Mouse (Mus musculus) embryonic facial prominence, embryonic 12.5 days (tissue): ENCODE measurements around the gene Olfr201. TPM values are rescaled to one million over a fixed set of nuclear protein-coding genes. Genes with fewer than 3 reads are reported as not detected.
"Not testable (repeated sequence)": the region's sequence is repeated elsewhere in the genome, so short reads cannot be mapped to it uniquely, and the experiment has no call there.

Source experiments
- ATAC-seq: fragments of 200-750 bp; cut with Nextera tagmentation; 2 replicates; pipeline ENCODE4 v1.8.0; 2017; ENCODE audit not compliant: insufficient number of reproducible peaks, insufficient read depth, low FRiP score, low TSS enrichment
- H3K27ac ChIP-seq: fragments of 300-500 bp; sonication (generic); 2 replicates; pipeline ENCODE4 v1.5.1; 2016; ENCODE audit warnings: mild to moderate bottlenecking
- H3K27me3 ChIP-seq: fragments of 300-500 bp; sonication (generic); 2 replicates; pipeline ENCODE4 v1.6.1; 2016; ENCODE audit warnings: mild to moderate bottlenecking, moderate library complexity
- H3K36me3 ChIP-seq: fragments of 300-500 bp; sonication (generic); 2 replicates; pipeline ENCODE4 v1.6.1; 2016; ENCODE audit warnings: mild to moderate bottlenecking
- H3K4me1 ChIP-seq: fragments of 300-500 bp; sonication (generic); 2 replicates; pipeline ENCODE4 v1.6.1; 2016
- H3K4me2 ChIP-seq: fragments of 300-500 bp; sonication (generic); replicated peaks from 2 replicates; pipeline ENCODE4 v1.6.1; 2016; ENCODE audit warnings: mild to moderate bottlenecking, moderate library complexity
- H3K4me3 ChIP-seq: fragments of 300-500 bp; sonication (generic); 2 replicates; pipeline ENCODE4 v1.5.1; 2016; ENCODE audit warnings: mild to moderate bottlenecking
- H3K9ac ChIP-seq: fragments of 300-500 bp; sonication (generic); 2 replicates; pipeline ENCODE4 v1.6.1; 2016; ENCODE audit warnings: mild to moderate bottlenecking, moderate library complexity
- H3K9me3 ChIP-seq: fragments of 300-500 bp; sonication (generic); 2 replicates; pipeline ENCODE4 v1.6.1; 2016; ENCODE audit warnings: mild to moderate bottlenecking, moderate library complexity
- WGBS: fragments of 180-500 bp; shearing (Covaris S2); methylation state at CpG from one replicate; pipeline ENCODE4 v1.1.7; 2016; 5-methylcytosine and 5-hydroxymethylcytosine counted together
- polyA plus RNA-seq: library from polyadenylated mRNA; unstranded; fragments of >200 nt; fragmentation: Nextera tagmentation; extraction: Ambion mirVana; gene quantifications from 2 replicates; pipeline ENCODE4 v1.2.1, GENCODE M21; 2016

Gene Olfr201
- not detected in 2 replicates for polyA plus RNA-seq

DNA sequence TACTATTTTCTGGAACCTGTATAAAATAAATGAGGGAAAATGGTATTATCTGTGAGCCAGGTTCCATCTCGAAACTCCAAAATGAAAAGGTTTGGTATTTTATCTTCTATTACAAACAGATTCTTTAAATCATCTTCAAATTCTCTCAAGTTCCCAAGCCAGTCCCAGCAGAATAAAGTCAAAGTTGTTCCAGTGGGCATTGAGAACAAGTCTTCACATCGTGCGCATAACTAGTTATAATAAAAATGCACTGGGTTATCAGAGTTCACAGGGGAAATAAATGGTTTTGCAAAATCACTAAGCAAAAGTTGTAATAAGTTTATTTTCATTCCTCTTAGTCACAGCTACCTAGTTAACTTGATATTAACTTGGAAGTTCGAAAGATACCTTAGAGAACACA, at the start of gene Olfr201:
Olfr201 (minus strand) TSS at position 101 of the 400 bp plus-strand sequence.
- 85% methylated on average over 4 of the region's 4 CpGs for WGBS
- H3K4me1 ChIP-seq, H3K4me3 ChIP-seq, H3K27ac ChIP-seq, ATAC-seq, H3K27me3 ChIP-seq, H3K4me2 ChIP-seq, H3K9me3 ChIP-seq, H3K9ac ChIP-seq, H3K36me3 ChIP-seq: not testable (repeated sequence)

- no peaks in the 10 kb centered on the region for H3K9me3 ChIP-seq
- no peaks in the 10 kb centered on the region for H3K4me1 ChIP-seq
- no peaks in the 10 kb centered on the region for H3K27me3 ChIP-seq
- no peak for ATAC-seq
- no peak within 1 kb of the TSS for H3K4me2 ChIP-seq
- H3K36me3 ChIP-seq, result no peaks in the 10 kb centered on the region
- no peak within 1 kb of the TSS for H3K27ac ChIP-seq
- no peak within 1 kb of the TSS for H3K9ac ChIP-seq
- H3K4me3 ChIP-seq, result no peak within 1 kb of the TSS
These were observed 45.7 kb upstream of the Olfr201 start, which contains the start of gene Olfr204 for GRCm38 (mm10) chr16:59318148-59318547. Gene Olfr204 (minus strand): TSS chr16:59318248.

DNA sequence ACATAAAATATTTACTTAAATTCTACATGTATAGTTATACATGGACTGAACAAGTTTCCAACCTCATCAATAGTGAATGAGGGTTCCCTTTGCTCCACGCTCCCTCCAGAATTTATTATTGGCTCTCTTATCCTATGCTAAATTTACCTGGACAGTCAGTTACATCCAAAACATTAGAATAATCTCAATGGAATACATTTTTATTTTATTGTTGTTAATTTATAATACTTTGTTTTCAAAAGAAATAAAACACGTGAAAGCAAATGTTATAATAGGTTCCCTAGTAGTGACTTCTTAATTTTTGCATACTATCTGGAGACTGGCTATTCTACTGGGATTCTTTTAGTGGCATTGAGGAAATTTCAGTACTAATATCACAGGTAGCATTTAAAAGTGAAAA, 26.1 kb upstream of the Olfr201 start, which contains the start of gene Olfr203:
Olfr203 (plus strand) TSS at position 301 of the 400 bp plus-strand sequence.
- H3K27me3 ChIP-seq, result no peaks in the 10 kb centered on the region
- no peak within 1 kb of the TSS for H3K9ac ChIP-seq
- no peak within 1 kb of the TSS for H3K27ac ChIP-seq
- no peaks in the 10 kb centered on the region for H3K36me3 ChIP-seq
- H3K4me1 ChIP-seq, result no peaks in the 10 kb centered on the region
- no peak within 1 kb of the TSS for H3K4me2 ChIP-seq
- no peaks in the 10 kb centered on the region for H3K9me3 ChIP-seq
- no peak for ATAC-seq
- H3K4me3 ChIP-seq, result no peak within 1 kb of the TSS
- WGBS, result 77% methylated on average over 2 of the region's 2 CpGs

DNA sequence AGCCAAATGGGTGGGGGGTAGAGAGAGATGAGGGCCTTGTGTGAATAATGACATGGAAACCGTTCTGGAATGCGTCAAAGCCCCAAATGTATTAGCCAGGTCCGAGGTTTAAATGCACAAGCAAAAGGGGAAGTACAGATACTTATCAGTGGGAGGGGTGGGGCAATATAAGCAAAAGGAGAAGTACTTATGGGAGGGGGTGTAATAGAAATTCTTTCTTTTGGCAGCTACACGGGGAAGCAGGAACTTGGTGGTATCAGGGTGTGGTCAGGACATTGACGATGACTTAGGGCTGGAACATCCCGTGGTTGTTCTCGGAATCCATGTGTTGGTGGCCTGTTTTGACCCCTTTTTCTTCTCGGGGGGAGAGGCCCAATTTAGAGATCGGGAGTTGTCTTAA, 15.1 kb upstream of the Olfr201 start:
- H3K4me2 ChIP-seq, H3K9me3 ChIP-seq, H3K36me3 ChIP-seq, H3K27me3 ChIP-seq, ATAC-seq, H3K4me1 ChIP-seq, H3K4me3 ChIP-seq, H3K9ac ChIP-seq, H3K27ac ChIP-seq: not testable (repeated sequence)
- WGBS, result 85% methylated on average over 9 of the region's 9 CpGs

DNA sequence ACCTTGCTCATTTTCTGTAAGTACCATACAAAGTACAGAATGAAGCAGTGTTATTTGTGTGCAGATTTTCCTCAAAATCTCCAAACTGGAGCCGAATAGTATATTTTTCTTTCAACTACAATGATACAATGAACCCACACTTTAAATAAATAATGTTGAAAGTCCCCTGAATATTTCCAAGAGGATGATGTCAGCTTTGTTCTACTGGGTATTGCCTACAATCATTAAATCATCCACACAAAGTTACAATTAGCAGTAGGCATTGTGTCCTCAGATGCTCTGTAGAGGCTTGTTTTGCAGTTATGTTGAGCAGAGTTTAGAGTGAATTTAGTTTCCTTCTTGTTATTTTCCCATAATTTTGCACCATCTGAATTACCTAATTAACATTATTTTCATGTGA, 14.3 kb upstream of the Olfr201 start, which contains the start of gene Olfr202:
Olfr202 (minus strand) TSS at position 101 of the 400 bp plus-strand sequence.
- WGBS, result 78% methylated on average over 1 of the region's 1 CpGs
- H3K9ac ChIP-seq, result no peak within 1 kb of the TSS
- H3K4me3 ChIP-seq, result no peak within 1 kb of the TSS
- H3K4me1 ChIP-seq, result no peaks in the 10 kb centered on the region
- H3K4me2 ChIP-seq, result no peak within 1 kb of the TSS
- H3K27ac ChIP-seq, result no peak within 1 kb of the TSS
- H3K9me3 ChIP-seq, result no peaks in the 10 kb centered on the region
- no peaks in the 10 kb centered on the region for H3K27me3 ChIP-seq
- no peaks in the 10 kb centered on the region for H3K36me3 ChIP-seq
- no peak for ATAC-seq

- H3K4me1 ChIP-seq, result no peaks in the 10 kb centered on the region
- no peak overlapping the region for H3K27ac ChIP-seq
- H3K27me3 ChIP-seq, result no peaks in the 10 kb centered on the region
- no peaks in the 10 kb centered on the region for H3K36me3 ChIP-seq
- H3K4me2 ChIP-seq, result no peak overlapping the region
- no peak overlapping the region for H3K9ac ChIP-seq
- no peak for ATAC-seq
- no peak overlapping the region for H3K4me3 ChIP-seq
- WGBS, result 84% methylated on average over 1 of the region's 1 CpGs
- no peaks in the 10 kb centered on the region for H3K9me3 ChIP-seq
These were observed 11.0 kb upstream of the Olfr201 start for GRCm38 (mm10) chr16:59283476-59283875.

DNA sequence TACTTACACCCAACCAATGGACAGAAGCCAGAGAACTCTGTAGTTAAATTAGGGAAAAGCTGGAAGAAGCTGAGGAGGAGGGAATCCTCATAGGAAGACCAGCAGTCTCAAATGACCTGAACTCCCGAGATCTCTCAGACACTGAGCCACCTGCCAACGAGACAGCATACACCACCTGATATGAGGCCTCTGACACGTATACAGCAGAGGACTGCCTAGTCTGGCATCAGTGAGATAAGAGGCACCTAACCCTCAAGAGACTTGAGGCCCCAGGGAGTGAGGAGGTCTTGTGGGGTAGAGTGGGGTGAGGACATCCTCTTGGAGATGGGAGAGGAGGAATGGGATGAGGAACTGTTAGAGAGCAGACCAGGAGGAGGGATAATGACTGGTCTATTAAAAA, 8.1 kb upstream of the Olfr201 start:
- no peak overlapping the region for H3K9ac ChIP-seq
- H3K4me1 ChIP-seq, result no peaks in the 10 kb centered on the region
- H3K4me3 ChIP-seq, result no peak overlapping the region
- no peaks in the 10 kb centered on the region for H3K9me3 ChIP-seq
- 84% methylated on average over 3 of the region's 3 CpGs for WGBS
- no peaks in the 10 kb centered on the region for H3K36me3 ChIP-seq
- no peaks in the 10 kb centered on the region for H3K27me3 ChIP-seq
- H3K27ac ChIP-seq, result no peak overlapping the region
- no peak for ATAC-seq
- no peak overlapping the region for H3K4me2 ChIP-seq

GRCm38 (mm10) chr16:59269097-59269496, 3.3 kb downstream of the Olfr201 start:
- not testable (repeated sequence) for H3K9me3 ChIP-seq, H3K36me3 ChIP-seq, H3K27me3 ChIP-seq, H3K4me1 ChIP-seq, ATAC-seq, H3K9ac ChIP-seq, H3K4me2 ChIP-seq, H3K4me3 ChIP-seq, H3K27ac ChIP-seq
- WGBS, result 73% methylated on average over 4 of the region's 4 CpGs

DNA sequence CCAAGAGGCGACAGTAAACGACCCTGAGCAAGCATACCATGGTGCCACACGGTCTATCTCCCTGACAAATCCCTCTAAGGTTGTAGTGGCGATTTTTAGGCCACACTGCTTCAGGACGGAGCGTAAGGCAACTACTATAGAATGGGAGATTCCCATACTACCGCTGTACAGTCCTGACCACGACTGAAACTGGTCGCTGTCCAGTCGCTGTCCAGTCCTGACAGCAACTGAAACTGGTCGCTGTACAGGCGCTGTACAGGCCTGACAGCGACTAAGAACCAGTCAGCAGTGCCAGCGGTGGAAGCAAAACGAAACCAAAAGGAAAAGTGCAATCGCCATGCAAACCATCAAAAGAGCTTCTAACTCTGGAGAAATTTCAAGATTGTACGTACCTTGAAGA, 22.7 kb downstream of the Olfr201 start:
- no peaks in the 10 kb centered on the region for H3K27me3 ChIP-seq
- H3K4me1 ChIP-seq, result no peaks in the 10 kb centered on the region
- no peaks in the 10 kb centered on the region for H3K36me3 ChIP-seq
- H3K4me2 ChIP-seq, result no peak overlapping the region
- H3K9me3 ChIP-seq, result no peaks in the 10 kb centered on the region
- 88% methylated on average over 17 of the region's 17 CpGs for WGBS
- H3K9ac ChIP-seq, result no peak overlapping the region
- no peak for ATAC-seq
- H3K27ac ChIP-seq, result no peak overlapping the region
- H3K4me3 ChIP-seq, result no peak overlapping the region

GRCm38 (mm10) chr16:59219667-59220066, 52.8 kb downstream of the Olfr201 start, which contains the start of gene Olfr199:
Gene Olfr199 (minus strand): TSS chr16:59219767.
- 77% methylated on average over 1 of the region's 1 CpGs for WGBS
- not testable (repeated sequence) for H3K27ac ChIP-seq, H3K9ac ChIP-seq, H3K27me3 ChIP-seq, H3K4me1 ChIP-seq, H3K9me3 ChIP-seq, H3K4me3 ChIP-seq, ATAC-seq, H3K4me2 ChIP-seq, H3K36me3 ChIP-seq

- H3K9me3 ChIP-seq, H3K27me3 ChIP-seq, ATAC-seq, H3K4me3 ChIP-seq, H3K4me1 ChIP-seq, H3K9ac ChIP-seq, H3K36me3 ChIP-seq, H3K4me2 ChIP-seq, H3K27ac ChIP-seq: not testable (repeated sequence)
- WGBS, result 72% methylated on average over 3 of the region's 3 CpGs
These were observed 54.6 kb downstream of the Olfr201 start for GRCm38 (mm10) chr16:59217861-59218260.
